Mouse (Mus musculus) limb, embryonic 13.5 days (tissue): Measurements from ENCODE around the gene Polr3c. TPM values are rescaled to one million over a fixed set of nuclear protein-coding genes. Genes with fewer than 3 reads are reported as not detected.

Experiments
- ATAC-seq: fragments of 200-750 bp; cut with Nextera tagmentation; 2 replicates; pipeline ENCODE4 v1.8.0; 2017; ENCODE audit warnings: low read depth, moderate number of reproducible peaks, moderate TSS enrichment; ENCODE audit not compliant: low FRiP score
- H3K27ac ChIP-seq: fragments of 300-500 bp; sonication (generic); 2 replicates; pipeline ENCODE4 v1.5.1; 2015; ENCODE audit warnings: inconsistent platforms, mild to moderate bottlenecking, moderate library complexity
- H3K27me3 ChIP-seq: fragments of 300-500 bp; sonication (generic); 2 replicates; pipeline ENCODE4 v1.6.1; 2015; ENCODE audit warnings: mild to moderate bottlenecking, inconsistent platforms
- H3K36me3 ChIP-seq: fragments of 300-500 bp; sonication (generic); 2 replicates; pipeline ENCODE4 v1.6.1; 2015; ENCODE audit warnings: inconsistent platforms, mild to moderate bottlenecking, moderate library complexity
- H3K4me1 ChIP-seq: fragments of 300-500 bp; sonication (generic); 2 replicates; pipeline ENCODE4 v1.6.1; 2015; ENCODE audit warnings: inconsistent platforms
- H3K4me2 ChIP-seq: fragments of 300-500 bp; sonication (generic); replicated peaks from 2 replicates; pipeline ENCODE4 v1.6.1; 2015; ENCODE audit warnings: inconsistent platforms, mild to moderate bottlenecking, moderate library complexity
- H3K4me3 ChIP-seq: fragments of 300-500 bp; sonication (generic); 2 replicates; pipeline ENCODE4 v1.5.1; 2015; ENCODE audit warnings: moderate library complexity, mild to moderate bottlenecking, inconsistent platforms
- H3K9ac ChIP-seq: fragments of 300-500 bp; sonication (generic); 2 replicates; pipeline ENCODE4 v1.6.1; 2015; ENCODE audit warnings: mild to moderate bottlenecking, inconsistent platforms
- H3K9me3 ChIP-seq: fragments of 300-500 bp; sonication (generic); 2 replicates; pipeline ENCODE4 v1.6.1; 2016; ENCODE audit warnings: inconsistent platforms
- WGBS: fragments of 180-500 bp; shearing (Covaris S2); methylation state at CpG from one replicate; pipeline ENCODE4 v1.1.7; 2015; 5-methylcytosine and 5-hydroxymethylcytosine counted together
- polyA plus RNA-seq: library from polyadenylated mRNA; unstranded; fragments of >200 nt; fragmentation: Nextera tagmentation; extraction: Ambion mirVana; gene quantifications from 2 replicates; pipeline ENCODE4 v1.2.1, GENCODE M21; 2015

The Polr3c gene
- polyA plus RNA-seq, 1 experiment from 2014 or later = 33.5 TPM

DNA sequence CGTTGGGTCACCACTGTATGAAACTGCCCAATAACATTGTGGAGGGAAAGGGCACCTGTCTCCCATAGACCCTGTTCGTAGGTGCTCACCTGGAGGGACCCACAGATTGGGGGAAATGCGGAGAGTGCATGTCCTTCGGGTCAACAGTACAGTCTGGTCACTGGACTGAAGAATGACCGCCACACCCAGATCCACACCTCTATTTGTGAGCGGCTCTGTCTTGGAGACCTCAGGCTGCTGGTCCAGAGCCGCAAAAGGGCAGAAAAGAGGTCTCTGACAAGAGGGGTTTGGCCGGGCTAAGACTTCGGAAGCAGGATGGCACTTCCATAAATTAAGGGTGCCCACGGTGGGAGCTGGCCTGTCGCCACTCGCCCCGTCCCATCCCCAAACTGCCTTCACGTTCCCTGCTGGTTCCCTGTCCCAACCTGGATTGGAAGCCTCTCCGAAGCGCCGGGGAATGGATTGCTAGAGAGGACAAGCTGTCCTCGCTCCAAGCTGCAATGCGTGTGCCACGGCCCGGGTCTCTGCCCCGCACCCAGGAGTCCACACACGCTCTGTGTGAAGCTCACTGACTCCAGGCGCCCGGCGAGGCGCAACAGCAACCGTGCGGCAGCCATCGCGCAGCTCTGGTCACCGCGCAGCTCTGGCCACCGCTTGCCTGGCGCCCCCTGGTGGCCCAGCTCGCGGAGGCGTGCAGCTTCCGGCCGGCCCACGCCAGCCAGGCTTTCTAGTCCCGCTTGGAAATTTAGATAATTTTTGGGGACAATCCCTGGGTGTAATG, 19.3 kb downstream of the Polr3c start, which contains the start of gene Nudt17:
TSS of gene Nudt17 (minus strand) at position 660 of the 781 bp plus-strand sequence.
- Histone ChIP-seq H3K9ac (peak within 1 kb of the TSS; percentile 77), H3K9me3 (no peaks in the 10 kb centered on the region), H3K4me3 (peak within 1 kb of the TSS; percentile 57), H3K4me1 (peaks cover 5% of the 10 kb centered on the region), H3K4me2 (peak within 1 kb of the TSS; percentile 91), H3K36me3 (peaks cover 59% of the 10 kb centered on the region), H3K27ac (no peak within 1 kb of the TSS), H3K27me3 (peaks cover 10% of the 10 kb centered on the region)
- WGBS = 5% methylated on average over 42 of the region's 42 CpGs
- peak; percentile 84 for ATAC-seq

DNA sequence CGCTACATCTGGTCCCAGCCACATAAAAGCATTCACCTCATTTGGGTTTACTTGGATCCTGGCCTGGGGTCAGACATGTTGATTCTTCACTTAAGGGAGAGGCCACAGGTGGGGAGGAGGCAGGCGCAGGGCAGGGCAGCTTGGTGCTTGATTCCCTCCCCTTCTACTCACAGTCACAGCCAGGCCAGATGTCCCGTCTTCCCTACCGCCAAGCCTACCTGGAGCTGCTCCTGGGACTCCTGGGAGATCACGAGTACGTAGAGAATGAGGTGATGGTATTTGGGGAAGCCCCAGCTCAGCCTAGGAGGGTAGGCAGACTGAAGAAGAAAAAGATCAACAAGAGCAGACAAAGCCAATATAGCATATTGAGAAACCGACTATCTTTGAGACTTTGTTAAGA, 20.4 kb downstream of the Polr3c start:
- no peak for ATAC-seq

GRCm38 (mm10) chr3:96706217-96706616, 21.2 kb downstream of the Polr3c start:
- H3K4me2 ChIP-seq = no peak overlapping the region
- no peak overlapping the region for H3K9ac ChIP-seq
- 89% methylated on average over 11 of the region's 11 CpGs for WGBS
- peaks cover 5% of the 10 kb centered on the region for H3K4me1 ChIP-seq
- H3K27ac ChIP-seq = no peak overlapping the region
- no peak overlapping the region for H3K4me3 ChIP-seq
- no peaks in the 10 kb centered on the region for H3K9me3 ChIP-seq
- H3K36me3 ChIP-seq = peaks cover 58% of the 10 kb centered on the region
- H3K27me3 ChIP-seq = peaks cover 10% of the 10 kb centered on the region
- ATAC-seq = no peak

More for the DNA sequence above, 20.4 kb downstream of the Polr3c start:
- H3K4me1 ChIP-seq = peaks cover 5% of the 10 kb centered on the region
- no peak overlapping the region for H3K4me2 ChIP-seq
- no peak overlapping the region for H3K9ac ChIP-seq
- peaks cover 10% of the 10 kb centered on the region for H3K27me3 ChIP-seq
- WGBS = 68% methylated on average over 7 of the region's 7 CpGs
- H3K4me3 ChIP-seq = no peak overlapping the region
- no peaks in the 10 kb centered on the region for H3K9me3 ChIP-seq
- H3K36me3 ChIP-seq = peaks cover 58% of the 10 kb centered on the region
- no peak overlapping the region for H3K27ac ChIP-seq

GRCm38 (mm10) chr3:96704778-96705177, 22.6 kb downstream of the Polr3c start:
- H3K27me3 ChIP-seq = peaks cover 10% of the 10 kb centered on the region
- 70% methylated on average over 11 of the region's 11 CpGs for WGBS
- no peak overlapping the region for H3K27ac ChIP-seq
- peaks cover 5% of the 10 kb centered on the region for H3K4me1 ChIP-seq
- ATAC-seq = no peak
- no peak overlapping the region for H3K4me3 ChIP-seq
- peaks cover 58% of the 10 kb centered on the region for H3K36me3 ChIP-seq
- no peaks in the 10 kb centered on the region for H3K9me3 ChIP-seq
- no peak overlapping the region for H3K4me2 ChIP-seq
- no peak overlapping the region for H3K9ac ChIP-seq

DNA sequence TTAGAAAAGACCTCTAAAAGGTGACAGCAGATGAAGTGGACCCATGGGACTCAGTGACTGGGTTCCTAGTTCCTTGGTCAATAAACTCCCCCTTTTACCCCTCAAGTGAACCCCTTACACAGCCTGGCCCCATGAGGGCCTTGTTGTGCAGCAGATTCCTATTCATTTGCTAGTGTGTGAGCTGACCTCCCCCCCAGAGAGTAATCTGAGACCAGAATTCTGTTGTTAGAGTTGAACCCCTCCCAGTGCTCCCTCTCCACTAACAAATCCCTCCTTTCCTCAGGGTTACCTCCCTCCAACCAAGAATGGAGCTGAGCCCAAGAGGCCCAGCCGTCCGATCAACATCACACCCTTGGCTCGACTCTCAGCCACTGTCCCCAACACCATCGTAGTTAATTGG, 26.4 kb downstream of the Polr3c start:
- Histone ChIP-seq H3K4me2 (no peak overlapping the region), H3K9me3 (no peaks in the 10 kb centered on the region), H3K27me3 (no peaks in the 10 kb centered on the region), H3K36me3 (peaks cover 65% of the 10 kb centered on the region), H3K4me3 (no peak overlapping the region), H3K4me1 (peaks cover 23% of the 10 kb centered on the region), H3K9ac (no peak overlapping the region), H3K27ac (no peak overlapping the region)
- no peak for ATAC-seq
- 85% methylated on average over 4 of the region's 4 CpGs for WGBS

- Histone ChIP-seq H3K4me3 (no peak overlapping the region), H3K27me3 (no peaks in the 10 kb centered on the region), H3K4me1 (peaks cover 28% of the 10 kb centered on the region), H3K9me3 (no peaks in the 10 kb centered on the region), H3K36me3 (peaks cover 62% of the 10 kb centered on the region), H3K27ac (no peak overlapping the region), H3K4me2 (no peak overlapping the region), H3K9ac (no peak overlapping the region)
- no peak for ATAC-seq
- WGBS = 56% methylated on average over 7 of the region's 7 CpGs
These were observed 27.1 kb downstream of the Polr3c start for GRCm38 (mm10) chr3:96700376-96700775.

DNA sequence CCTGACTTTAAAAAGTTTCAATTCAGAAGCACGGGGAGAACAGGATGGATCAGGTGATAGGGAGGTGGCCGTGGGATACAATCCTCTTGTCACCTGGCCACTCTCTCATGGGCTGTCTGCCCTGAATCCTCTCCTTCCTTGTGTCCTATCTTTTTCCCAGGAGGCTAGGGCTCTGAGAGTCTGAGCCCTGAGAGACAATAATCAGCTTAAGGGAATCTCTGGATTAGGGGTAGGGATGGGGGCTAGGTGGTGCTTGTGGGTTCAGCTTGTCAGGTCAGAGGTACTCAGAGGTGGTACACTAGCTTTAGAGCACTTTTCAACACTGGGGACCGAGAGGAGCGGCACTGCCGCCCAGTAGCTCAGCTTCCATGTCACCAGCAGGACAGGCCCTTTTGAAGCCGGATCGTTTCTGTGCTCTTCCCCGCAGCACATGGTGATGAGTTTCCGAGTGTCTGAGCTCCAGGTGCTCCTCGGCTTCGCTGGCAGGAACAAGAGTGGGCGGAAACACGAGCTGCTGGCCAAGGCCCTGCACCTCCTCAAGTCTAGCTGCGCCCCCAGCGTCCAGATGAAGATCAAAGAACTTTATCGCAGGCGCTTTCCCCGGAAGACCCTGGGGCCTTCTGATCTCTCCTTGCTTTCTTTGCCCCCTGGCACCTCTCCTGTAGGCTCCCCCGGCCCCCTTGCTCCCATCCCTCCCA, 28.3 kb downstream of the Polr3c start:
- Histone ChIP-seq H3K4me1 (peaks cover 28% of the 10 kb centered on the region), H3K9me3 (no peaks in the 10 kb centered on the region), H3K27ac (no peak overlapping the region), H3K27me3 (no peaks in the 10 kb centered on the region), H3K4me3 (peak overlapping the region; percentile 1; the same call in 1 of the 2 replicates), H3K9ac (peak overlapping the region; percentile 26; the same call in 1 of the 2 replicates), H3K36me3 (peaks cover 50% of the 10 kb centered on the region), H3K4me2 (peak overlapping the region; percentile 19; the same call in 1 of the 2 replicates)
- 32% methylated on average over 19 of the region's 19 CpGs for WGBS
- ATAC-seq = no peak

- Histone ChIP-seq H3K4me2 (peak overlapping the region; percentile 76), H3K27me3 (no peaks in the 10 kb centered on the region), H3K27ac (peak overlapping the region; percentile 94), H3K4me1 (peaks cover 32% of the 10 kb centered on the region), H3K4me3 (peak overlapping the region; percentile 77), H3K9me3 (no peaks in the 10 kb centered on the region), H3K9ac (peak overlapping the region; percentile 85), H3K36me3 (peaks cover 31% of the 10 kb centered on the region)
- whole genome bisulfite sequencing = under 1% methylated on average over 68 of the region's 85 CpGs
- ATAC-seq = peak; percentile 93
These were observed 30.4 kb downstream of the Polr3c start for GRCm38 (mm10) chr3:96696766-96697732.

DNA sequence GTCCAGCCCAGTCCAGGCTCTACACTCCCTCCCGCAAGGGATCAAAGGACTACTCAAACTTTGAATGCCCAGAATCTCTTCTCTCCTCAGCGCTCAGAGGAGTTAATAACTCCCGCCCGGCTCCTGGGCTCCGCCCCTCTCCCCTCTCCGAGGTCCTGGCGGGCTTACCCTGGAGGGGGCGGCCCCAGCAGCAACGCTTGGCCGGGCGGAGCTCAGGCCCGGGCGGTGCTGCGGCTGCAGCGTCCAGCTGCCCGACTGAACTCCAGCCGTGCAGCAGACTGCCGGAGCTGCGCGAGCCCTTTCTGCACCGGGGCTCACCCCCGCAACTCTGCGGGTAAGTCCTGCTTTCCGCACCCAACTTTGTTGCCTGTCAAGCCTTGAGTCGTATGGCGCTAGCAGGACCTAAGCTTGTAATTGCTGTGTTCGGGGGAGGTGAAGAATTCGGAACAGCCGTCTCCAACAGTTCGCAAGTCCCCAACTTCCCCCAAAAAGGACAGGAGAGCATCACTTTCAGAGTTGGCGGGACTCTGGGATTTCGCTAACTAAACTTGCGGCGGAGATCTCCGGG, 31.1 kb downstream of the Polr3c start, which contains the start of gene Pias3:
TSS of gene Pias3 (plus strand) at position 187 of the 568 bp plus-strand sequence.
- Histone ChIP-seq H3K27me3 (no peaks in the 10 kb centered on the region), H3K27ac (peak within 1 kb of the TSS; percentile 94), H3K9ac (peak within 1 kb of the TSS; percentile 85), H3K4me3 (peak within 1 kb of the TSS; percentile 77), H3K9me3 (no peaks in the 10 kb centered on the region), H3K36me3 (peaks cover 23% of the 10 kb centered on the region), H3K4me2 (peak within 1 kb of the TSS; percentile 76), H3K4me1 (peaks cover 32% of the 10 kb centered on the region)
- under 1% methylated on average over 35 of the region's 35 CpGs for WGBS
- ATAC-seq = peak; percentile 84

- 93% methylated on average over 1 of the region's 1 CpGs for WGBS
- H3K4me1 ChIP-seq = peaks cover 21% of the 10 kb centered on the region
- H3K36me3 ChIP-seq = no peaks in the 10 kb centered on the region
- H3K4me2 ChIP-seq = no peak overlapping the region
- no peak overlapping the region for H3K4me3 ChIP-seq
- ATAC-seq = no peak
- H3K9me3 ChIP-seq = no peaks in the 10 kb centered on the region
- H3K27ac ChIP-seq = no peak overlapping the region
- no peaks in the 10 kb centered on the region for H3K27me3 ChIP-seq
- H3K9ac ChIP-seq = no peak overlapping the region
These were observed 33.8 kb downstream of the Polr3c start for GRCm38 (mm10) chr3:96693579-96693978.

- Histone ChIP-seq H3K27ac (0 out of 2 replicates have a peak overlapping the region, but pooled peaks have one; percentile 6), H3K9ac (no peak overlapping the region), H3K4me2 (no peak overlapping the region), H3K27me3 (no peaks in the 10 kb centered on the region), H3K4me3 (no peak overlapping the region), H3K9me3 (no peaks in the 10 kb centered on the region), H3K4me1 (peaks cover 10% of the 10 kb centered on the region), H3K36me3 (no peaks in the 10 kb centered on the region)
- ATAC-seq = no peak
- WGBS = 17% methylated on average over 3 of the region's 3 CpGs
These were observed 34.9 kb downstream of the Polr3c start for GRCm38 (mm10) chr3:96692506-96692905.
